Mouse (Mus musculus): ENCODE data around the gene Dynlrb2. TPM values are rescaled to one million over a fixed set of nuclear protein-coding genes. Genes with fewer than 3 reads are reported as not detected.
A peak's percentile ranks its signal among the peaks of the same experiment; 100 is the strongest.

The Dynlrb2 gene
- total RNA-seq (2017), result not detected in 2 replicates

DNA sequence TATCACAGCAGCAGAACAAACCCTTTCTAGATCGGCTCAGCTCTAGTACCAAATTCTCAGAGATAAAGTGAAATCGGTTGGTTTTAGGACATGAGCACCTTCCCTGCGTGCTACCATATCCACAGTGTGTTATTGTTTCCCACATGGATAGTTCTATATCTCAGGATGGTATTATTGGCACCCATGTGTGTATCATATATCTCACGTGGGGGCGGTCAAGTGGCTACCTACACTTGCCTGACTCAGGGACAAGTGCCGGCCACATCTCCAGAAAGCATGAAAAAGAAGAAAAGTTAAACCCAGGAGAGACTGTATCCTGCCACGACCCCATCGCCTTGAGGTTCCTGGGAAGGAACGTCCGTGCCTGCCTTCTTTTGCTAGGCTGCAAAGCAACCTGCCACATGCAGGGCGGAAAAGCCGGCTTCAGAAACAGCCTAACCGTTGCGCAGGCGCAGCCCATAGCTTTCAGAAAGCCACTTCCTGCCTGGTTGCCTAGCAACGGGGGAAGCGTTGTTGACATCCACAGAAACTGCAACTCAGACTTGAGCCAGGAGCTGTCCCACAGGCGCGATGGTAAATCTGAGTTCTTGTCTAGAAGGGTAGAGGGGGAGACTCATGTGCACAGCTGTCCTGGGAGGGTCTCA lies at the start of gene Dynlrb2:
Dynlrb2 (plus strand) TSS at position 498 of the 644 bp plus-strand sequence.
- ATAC-seq (replicated peaks; ENCODE audit: low read depth, poor library complexity, severe bottlenecking), result peak; percentile 99

DNA sequence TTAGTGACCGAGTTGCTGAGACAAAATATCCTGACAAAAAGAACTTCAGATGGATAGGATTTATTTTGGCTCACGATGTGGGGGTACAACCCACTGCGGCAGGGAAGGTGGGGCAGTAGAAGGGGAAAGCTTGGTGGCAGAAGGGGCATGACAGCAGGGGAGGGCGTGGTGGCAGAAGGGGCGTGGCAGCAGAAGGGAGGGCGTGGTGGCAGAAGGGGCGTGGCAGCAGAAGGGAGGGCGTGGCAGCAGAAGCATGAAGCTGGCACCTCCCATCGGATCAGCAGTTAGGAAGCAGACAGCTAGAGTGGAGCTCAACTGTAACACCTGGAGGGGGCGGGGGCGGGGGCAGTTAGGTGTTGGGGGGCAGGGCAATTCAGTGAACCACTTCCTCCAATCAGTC lies 46.2 kb upstream of the Dynlrb2 start:
- ATAC-seq (replicated peaks; ENCODE audit: low read depth, poor library complexity, severe bottlenecking), result no peak

DNA sequence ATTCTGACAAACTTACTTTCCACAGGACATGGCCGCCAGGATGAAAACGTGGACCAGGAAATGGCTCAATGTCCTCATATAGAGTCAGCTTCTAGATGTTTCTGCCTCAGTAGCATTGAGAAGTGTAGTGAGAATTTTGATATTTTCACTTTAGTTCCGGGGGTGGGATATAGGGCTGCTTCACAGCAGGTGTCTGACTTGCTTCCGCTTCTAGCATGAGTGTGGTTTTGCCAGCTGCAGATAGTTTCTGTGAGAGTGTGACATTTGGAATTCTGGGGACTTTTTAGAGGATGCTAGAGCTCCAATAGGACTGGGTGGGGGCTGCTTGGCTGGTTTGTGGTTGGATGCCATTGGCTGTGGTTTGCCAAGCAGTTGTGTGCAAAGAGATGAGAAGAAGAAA lies 43.3 kb upstream of the Dynlrb2 start:
- ATAC-seq (replicated peaks; ENCODE audit: low read depth, poor library complexity, severe bottlenecking), result no peak

DNA sequence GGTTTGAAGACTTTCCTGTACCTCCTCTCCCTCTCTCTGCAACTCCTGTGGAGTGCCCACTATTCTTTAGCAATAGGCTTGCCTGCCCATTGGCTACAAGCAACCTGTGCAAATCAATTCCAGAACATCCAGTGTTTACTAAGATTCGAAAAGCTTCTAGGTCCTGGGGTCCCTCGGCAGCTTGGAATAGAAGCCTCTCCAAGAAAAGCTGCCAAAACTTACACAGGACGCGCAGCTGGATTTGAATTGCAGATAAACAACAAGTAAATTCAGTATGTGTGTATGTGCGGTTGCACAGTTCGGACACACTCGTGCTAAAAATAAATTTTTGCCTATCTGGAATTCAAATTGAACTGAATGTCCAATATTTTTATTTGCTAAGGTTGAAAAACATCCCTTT lies 38.2 kb upstream of the Dynlrb2 start:
- no peak for ATAC-seq (replicated peaks; ENCODE audit: low read depth, poor library complexity, severe bottlenecking)

DNA sequence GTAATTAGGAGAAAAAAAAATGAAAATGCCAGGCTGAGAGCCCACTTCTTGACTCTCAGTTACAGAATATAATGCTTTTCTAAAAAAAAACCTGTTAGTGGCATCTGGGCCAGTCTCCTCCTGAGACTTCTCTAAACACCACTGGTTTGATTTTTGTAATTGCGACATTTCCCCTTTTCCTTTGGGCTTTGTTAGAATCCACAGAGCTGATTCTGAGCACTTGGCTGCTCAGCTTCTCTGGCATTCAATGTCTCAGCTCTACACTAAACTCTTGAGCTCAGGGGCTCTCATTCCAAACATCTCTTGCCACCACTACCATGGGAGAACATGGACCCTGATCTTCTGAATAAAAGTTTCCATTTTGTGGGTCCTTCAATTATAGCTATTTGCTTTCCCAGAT lies 37.7 kb upstream of the Dynlrb2 start:
- ATAC-seq (replicated peaks; ENCODE audit: low read depth, poor library complexity, severe bottlenecking), result no peak

DNA sequence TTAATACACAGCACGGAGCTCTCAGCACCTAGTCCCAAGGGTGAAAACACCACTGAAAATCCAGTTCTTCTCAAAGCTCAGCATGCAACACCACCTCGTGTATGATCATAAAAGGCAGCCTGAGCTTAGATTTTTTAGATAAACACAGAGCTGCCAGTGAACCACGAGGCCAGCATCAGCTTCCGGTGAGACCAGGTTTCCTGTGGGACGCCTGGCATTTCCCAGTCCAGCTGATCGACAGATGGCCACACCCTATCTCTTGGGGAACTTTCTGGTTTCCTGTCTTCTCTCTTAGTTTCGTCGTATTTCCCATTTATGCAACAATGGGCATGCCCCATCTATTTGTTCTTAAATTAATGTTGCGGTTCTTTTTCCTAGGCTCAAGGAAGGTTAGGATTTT lies 26.8 kb upstream of the Dynlrb2 start:
- peak; percentile 76 for ATAC-seq (replicated peaks; ENCODE audit: low read depth, poor library complexity, severe bottlenecking)

DNA sequence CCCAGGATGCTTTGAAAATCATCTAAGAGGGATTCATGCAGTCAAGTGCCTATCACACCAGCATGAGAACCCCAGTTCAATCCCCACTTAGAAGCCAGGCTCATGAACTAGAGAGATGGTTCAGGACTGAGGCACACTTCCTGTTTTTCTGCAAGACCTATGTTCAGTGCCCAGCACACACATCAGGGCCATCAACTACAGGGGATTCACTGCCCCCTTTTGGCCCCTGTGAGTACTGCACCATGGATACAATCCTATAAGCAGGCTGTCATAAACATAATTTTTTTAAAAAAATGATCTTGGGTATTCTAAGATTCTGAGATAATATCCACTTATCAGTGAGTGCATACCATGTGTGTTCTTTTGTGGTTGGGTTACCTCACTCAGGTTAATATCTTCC lies 26.1 kb upstream of the Dynlrb2 start:
- peak; percentile 63 for ATAC-seq (replicated peaks; ENCODE audit: low read depth, poor library complexity, severe bottlenecking)

DNA sequence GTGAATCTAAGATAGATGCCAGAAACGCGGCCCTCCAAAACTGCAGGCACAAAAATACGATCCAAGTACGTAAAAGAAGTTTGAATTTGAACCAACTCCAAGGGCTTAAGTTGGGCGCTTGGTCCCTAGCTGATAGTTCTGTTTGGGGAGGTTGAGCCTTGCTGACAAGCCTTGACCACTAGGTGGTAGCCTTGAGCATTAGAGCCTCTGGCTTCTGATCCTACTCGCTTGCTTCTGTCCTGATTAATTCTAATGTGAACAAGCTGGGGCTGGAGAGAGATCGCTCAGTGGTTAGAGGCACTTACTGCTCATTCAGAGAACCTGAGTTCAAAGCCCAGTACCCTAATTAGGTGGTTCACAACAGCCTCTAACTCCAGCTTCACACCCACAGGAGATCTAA lies 23.9 kb upstream of the Dynlrb2 start:
- ATAC-seq (replicated peaks; ENCODE audit: low read depth, poor library complexity, severe bottlenecking), result peak; percentile 79

DNA sequence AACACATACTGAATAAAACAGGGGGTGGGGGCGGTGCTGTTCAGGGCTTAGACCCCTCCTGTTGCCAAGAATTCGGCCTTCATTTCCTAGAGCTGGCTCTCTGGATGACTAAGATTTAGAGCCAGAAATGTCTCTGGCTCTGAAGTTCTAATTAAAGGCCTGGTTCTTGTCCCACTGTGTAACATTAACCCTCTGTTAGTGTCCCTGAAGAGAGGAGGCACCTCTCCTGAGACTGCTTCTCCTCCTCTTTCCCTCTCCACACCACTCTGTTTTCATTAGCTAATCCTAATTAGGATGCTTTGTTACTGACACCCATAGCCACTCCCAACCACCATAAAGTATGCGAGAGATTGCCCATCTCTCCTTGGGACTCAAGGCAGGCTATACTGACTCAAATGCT lies 22.0 kb upstream of the Dynlrb2 start:
- no peak for ATAC-seq (replicated peaks; ENCODE audit: low read depth, poor library complexity, severe bottlenecking)

DNA sequence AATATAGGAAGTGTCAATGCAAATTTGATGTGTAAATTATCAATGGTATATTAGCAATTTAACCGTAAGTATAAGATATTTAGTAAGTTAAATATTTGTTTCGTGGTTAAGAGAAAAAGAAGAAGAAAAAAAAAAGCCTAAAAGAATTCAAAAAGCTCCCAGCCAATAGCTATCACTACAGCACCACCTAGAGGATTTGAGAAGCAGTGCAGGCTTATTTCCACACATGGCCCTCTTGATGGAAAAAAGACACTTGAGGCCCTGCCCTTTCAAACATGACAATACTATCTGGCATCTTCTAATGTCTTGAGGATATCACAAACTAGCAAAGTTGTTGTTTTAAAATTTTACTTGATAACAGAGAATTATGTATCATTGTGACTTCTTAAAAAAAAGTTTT lies 20.7 kb upstream of the Dynlrb2 start:
- ATAC-seq (replicated peaks; ENCODE audit: low read depth, poor library complexity, severe bottlenecking), result peak; percentile 75

DNA sequence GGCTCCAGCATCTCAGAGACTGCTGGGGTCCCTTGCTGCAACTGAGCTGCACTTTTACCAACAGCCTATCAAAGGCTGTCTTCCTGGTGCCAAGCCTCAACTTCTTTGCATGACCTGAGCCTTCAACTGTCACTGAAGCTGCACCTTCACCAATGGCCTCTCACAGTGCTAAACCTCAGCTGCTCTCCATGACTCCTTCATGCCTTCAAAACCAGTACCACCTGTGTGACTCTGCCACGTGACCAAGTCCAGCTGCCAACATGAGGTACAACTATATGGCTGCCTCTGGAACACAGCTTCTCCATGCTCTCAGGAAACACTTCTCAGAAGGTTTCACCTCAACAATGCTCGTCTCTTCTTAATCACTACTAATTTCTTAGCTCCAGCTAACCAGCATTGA lies 16.2 kb upstream of the Dynlrb2 start:
- ATAC-seq (replicated peaks; ENCODE audit: low read depth, poor library complexity, severe bottlenecking), result no peak

DNA sequence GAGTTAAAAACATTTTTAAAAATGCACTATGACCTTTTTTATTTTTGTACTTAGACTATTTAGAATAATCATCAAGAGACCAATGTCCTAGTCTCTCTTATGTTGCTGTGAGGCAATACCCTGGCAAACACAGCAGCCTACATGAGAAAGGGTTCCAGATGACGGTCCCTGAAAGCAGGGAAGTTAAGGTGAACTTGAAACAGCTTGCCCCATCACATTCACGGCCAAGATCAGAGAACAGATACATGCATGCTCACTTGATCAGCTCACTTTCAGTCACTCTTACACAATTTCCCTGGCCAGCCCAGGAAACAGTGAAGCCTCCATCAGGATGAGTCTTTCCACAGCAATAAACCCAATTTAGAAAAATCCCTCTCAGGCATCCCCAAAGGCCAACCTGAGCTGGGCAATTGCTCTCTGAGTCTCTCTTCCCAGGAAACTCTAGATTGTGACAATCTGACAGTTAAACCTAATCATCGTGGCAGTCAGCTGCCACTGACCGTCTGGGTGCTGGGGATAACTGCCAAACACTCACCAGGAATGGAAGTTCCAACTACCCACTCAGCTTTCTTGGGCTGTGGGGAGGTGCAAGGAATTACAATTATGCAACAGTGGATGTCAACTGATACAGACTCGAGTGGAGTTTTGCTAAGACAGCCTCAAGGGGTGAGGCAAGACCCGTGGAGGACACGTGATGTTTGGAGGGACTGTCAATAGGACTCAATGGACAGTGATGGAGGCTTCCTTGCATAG lies 4.5 kb upstream of the Dynlrb2 start:
- no peak for ATAC-seq (replicated peaks; ENCODE audit: low read depth, poor library complexity, severe bottlenecking)

DNA sequence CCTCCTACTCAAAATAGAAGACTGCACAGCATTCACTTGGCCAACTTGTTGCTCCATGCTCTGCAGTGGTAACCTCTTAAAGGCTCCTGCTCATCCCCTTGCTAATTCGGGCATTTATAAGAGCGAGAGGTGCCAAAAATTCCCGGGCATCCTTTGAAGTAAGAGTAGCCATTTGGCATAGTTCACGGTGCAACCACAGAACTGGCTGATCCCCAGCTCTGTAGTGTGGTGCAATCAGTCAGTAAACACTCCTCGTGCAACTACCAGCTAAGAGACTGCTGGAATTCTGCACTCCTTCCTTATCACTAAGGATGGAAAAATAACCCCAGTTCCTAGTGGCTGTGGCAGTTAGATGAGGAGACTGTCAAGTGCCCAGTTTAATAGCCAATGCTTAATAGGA lies 3.9 kb downstream of the Dynlrb2 start:
- ATAC-seq (replicated peaks; ENCODE audit: low read depth, poor library complexity, severe bottlenecking), result no peak

DNA sequence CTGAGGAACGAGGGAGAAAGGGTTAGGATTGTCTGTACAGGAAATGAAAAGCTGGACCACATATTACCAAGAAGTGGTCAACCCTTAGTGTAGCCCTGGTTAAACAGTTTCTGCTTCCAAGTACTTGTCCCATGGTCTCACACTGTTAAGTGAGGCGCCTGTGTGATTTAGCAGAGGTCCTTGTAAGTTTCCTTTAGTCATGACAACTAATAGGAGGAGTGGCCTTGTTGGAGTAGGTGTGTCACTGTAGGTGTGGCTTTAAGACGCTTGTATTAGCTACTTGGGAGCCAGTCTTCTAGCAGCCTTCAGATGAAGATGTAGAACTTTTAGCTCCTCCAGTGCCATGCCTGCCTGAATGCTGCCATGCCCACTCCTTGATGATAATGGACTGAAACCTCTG lies 4.5 kb downstream of the Dynlrb2 start:
- ATAC-seq (replicated peaks; ENCODE audit: low read depth, poor library complexity, severe bottlenecking), result no peak

DNA sequence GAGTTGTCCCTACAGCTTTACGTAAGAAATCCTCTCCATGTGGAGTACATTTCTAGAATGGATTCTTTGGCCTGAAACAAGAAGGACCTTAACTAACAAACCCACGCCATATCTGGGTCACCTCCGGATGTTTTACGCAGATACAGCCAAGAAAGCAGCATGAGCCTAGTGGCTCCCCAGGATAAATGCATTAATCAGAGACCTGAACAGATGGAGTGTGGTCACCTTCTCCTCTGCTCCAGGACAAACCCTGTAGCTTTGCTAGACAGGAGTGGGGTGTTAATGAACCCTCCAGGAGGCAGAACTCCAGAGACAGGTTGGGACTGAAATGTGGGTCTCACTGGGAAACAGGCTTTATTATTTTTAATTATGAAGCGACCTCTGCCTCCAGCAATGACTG lies 14.9 kb downstream of the Dynlrb2 start:
- no peak for ATAC-seq (replicated peaks; ENCODE audit: low read depth, poor library complexity, severe bottlenecking)

DNA sequence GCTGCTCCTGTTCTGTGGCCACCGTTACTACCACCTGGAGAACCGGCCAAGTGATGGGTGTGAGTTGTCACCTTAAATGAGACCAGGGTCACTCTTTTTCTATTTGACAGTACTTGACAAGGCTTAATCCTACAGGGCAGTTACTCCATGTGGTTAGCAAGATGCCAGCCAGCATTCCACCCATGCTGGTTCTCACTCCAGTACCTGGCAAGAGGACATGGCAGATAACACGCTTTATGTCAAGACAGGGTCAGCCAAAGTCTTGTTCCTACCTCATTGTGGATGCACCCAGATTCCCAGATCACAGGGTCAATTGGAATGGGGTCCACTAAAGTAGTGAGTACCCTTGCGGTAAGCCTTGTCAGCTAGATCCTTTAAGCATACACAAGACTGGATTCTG lies 16.4 kb downstream of the Dynlrb2 start:
- no peak for ATAC-seq (replicated peaks; ENCODE audit: low read depth, poor library complexity, severe bottlenecking)

DNA sequence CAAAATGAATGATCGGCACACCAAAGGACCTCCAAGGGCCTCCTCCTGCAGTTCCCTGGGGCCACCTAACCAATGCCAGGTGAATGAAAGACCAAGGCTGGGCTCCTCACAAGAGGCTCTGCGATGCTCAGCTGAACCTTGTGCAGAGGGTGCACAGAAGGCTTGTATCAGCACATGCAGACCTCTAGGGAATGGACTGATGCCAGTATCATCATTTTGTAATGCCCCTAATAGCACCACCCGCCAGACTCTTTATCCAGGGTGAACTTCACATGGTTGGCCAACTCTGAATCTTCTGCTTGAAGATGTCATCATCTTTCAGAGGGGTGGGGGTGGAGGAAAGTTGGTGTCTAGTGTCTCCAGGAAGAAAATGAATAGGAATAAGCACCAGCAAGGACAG lies 16.9 kb downstream of the Dynlrb2 start:
- no peak for ATAC-seq (replicated peaks; ENCODE audit: low read depth, poor library complexity, severe bottlenecking)

DNA sequence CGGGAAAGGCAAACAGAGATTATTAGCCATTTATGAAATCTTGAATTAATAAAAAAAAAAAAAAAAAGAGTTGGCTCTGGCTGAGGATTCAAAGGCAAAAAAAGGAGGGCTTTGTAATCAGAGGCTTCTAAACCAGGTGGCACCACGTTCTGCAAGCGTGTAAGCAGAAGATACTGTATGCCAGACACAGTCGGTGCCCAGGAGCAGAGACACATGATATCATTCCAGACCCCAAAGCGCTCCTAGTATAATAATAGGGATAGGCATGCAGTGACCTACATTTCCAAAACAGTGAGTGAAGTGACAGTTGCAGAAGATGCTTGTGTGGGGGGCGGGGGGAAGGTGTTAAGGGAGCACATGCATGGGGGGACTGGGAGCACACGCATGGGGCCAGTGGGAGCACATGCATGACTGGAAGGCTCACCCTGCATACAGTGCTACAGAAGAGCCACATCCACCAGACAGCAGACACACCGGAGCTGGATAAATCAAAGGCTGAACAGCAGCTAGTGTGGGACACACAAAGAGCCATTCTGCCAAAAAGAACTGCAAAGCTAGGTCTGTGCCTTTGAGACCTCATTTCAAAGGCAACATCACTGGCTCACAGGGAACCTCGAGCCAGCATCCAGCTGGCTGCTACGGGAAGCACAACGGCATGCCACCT lies 17.5 kb downstream of the Dynlrb2 start:
- no peak for ATAC-seq (replicated peaks; ENCODE audit: low read depth, poor library complexity, severe bottlenecking)

DNA sequence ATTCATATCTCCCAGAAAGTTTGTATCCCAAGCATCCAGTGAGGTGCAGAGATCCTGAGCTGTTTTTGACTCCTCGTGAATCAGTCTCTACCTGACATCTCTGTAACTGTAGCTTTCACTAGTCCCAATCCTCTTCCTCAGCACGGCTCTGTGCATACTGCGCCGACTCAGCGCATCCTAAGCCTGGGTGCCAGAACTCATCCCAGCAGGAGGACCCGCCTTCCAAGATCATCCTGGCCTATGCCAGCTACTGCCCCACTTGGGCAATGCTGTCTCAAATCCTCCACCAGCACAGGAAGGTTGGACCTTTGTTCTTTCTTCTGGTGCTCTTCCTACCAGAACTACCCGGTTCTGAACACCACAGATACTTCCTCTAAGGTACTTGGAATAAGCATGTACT lies 20.1 kb downstream of the Dynlrb2 start:
- ATAC-seq (replicated peaks; ENCODE audit: low read depth, poor library complexity, severe bottlenecking), result no peak

DNA sequence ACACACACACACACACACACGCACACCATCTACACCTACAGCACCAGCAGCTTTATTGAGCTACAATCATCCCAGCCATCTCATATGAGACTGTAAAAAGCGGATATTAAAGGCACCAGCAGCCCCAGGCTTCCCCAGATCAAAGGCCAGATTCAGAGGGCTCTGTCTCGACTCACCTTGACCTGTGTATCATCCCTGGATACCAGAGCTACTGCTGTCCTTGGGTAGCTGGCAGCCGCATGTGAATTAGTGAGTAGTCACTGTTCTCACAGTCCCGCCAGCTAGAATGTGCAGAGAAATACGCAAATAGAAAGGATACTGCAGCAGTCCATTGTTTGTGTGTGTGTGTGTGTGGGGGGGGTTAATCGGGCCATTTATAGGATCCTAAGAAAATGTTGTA lies 24.0 kb downstream of the Dynlrb2 start:
- ATAC-seq (replicated peaks; ENCODE audit: low read depth, poor library complexity, severe bottlenecking), result no peak

DNA sequence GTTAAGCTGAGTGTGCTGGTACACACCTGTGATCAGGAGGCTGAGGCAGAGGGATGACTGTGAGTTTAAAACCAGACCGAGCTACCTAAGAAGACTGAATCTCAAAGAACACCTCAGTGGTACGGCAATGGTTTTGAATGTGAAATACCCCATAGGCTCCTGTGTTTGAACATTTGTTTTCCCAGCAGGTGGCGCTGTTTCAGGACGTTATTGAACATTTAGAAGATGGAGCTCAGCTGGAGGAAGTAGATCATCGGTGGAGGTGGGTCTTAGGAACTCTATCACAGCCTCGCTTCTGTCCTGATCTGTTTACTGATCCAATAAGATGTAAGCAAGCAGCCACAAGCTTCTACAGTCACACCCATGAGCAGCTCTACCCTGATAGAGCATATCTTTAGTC lies 28.3 kb downstream of the Dynlrb2 start:
- ATAC-seq (replicated peaks; ENCODE audit: low read depth, poor library complexity, severe bottlenecking), result no peak
